Mouse (Mus musculus): ENCODE data around the gene Emilin1. TPM values are rescaled to one million over a fixed set of nuclear protein-coding genes. Genes with fewer than 3 reads are reported as not detected.

Emilin1 gene
- polyA plus RNA-seq, 1 experiment from 2014 or later = 59.7 TPM

- ATAC-seq (ENCODE audit: insufficient read depth, low FRiP score, low TSS enrichment) (no peak), DNase-seq (ENCODE audit: low spot score) (no peak)
- 89% methylated on average over 6 of the region's 6 CpGs for WGBS
- Histone ChIP-seq H3K27ac (ENCODE audit: low read depth, low read length) (no peak overlapping the region), H3K9ac (ENCODE audit: low read length) (no peak overlapping the region), H3K4me3 (ENCODE audit: low read depth, low read length) (no peak overlapping the region), H3K27me3 (ENCODE audit: control insufficient read depth, insufficient read depth, low read length) (no peaks in the 10 kb centered on the region), H3K4me1 (ENCODE audit: control insufficient read depth, insufficient read depth, low read length) (no peaks in the 10 kb centered on the region), H3K9me3 (ENCODE audit: control insufficient read depth, low read length) (no peaks in the 10 kb centered on the region), H3K36me3 (ENCODE audit: control insufficient read depth, insufficient read depth, low read length) (no peaks in the 10 kb centered on the region), H3K4me2 (ENCODE audit: low read depth) (no peak overlapping the region)
Measured at GRCm38 (mm10) chr5:30944344-30944743, 31.1 kb downstream of the Emilin1 start.

- no peaks in the 10 kb centered on the region for H3K4me1 ChIP-seq (ENCODE audit: control insufficient read depth, insufficient read depth, low read length)
- H3K9ac ChIP-seq (ENCODE audit: low read length) = peak within 1 kb of the TSS; percentile 75
- ATAC-seq (ENCODE audit: insufficient read depth, low FRiP score, low TSS enrichment) = 0 out of 2 replicates have a peak, but pooled peaks have one; percentile 36
- H3K27ac ChIP-seq (ENCODE audit: low read depth, low read length) = no peak within 1 kb of the TSS
- H3K36me3 ChIP-seq (ENCODE audit: control insufficient read depth, insufficient read depth, low read length) = no peaks in the 10 kb centered on the region
- 5% methylated on average over 44 of the region's 44 CpGs for WGBS
- no peaks in the 10 kb centered on the region for H3K9me3 ChIP-seq (ENCODE audit: control insufficient read depth, low read length)
- H3K27me3 ChIP-seq (ENCODE audit: control insufficient read depth, insufficient read depth, low read length) = no peaks in the 10 kb centered on the region
- peak within 1 kb of the TSS; percentile 87 for H3K4me2 ChIP-seq (ENCODE audit: low read depth)
- H3K4me3 ChIP-seq (ENCODE audit: low read depth, low read length) = peak within 1 kb of the TSS; percentile 45
- DNase-seq (ENCODE audit: low spot score) = peak; percentile 68
Measured at GRCm38 (mm10) chr5:30944956-30945781, 32.0 kb downstream of the Emilin1 start, which contains the start of gene Cgref1. TSS of gene Cgref1 (minus strand) at chr5:30945591.

- Histone ChIP-seq H3K27me3 (ENCODE audit: control insufficient read depth, insufficient read depth, low read length) (no peaks in the 10 kb centered on the region), H3K9me3 (ENCODE audit: control insufficient read depth, low read length) (no peaks in the 10 kb centered on the region), H3K4me2 (ENCODE audit: low read depth) (no peak overlapping the region), H3K4me1 (ENCODE audit: control insufficient read depth, insufficient read depth, low read length) (peaks cover 3% of the 10 kb centered on the region), H3K4me3 (ENCODE audit: low read depth, low read length) (no peak overlapping the region), H3K9ac (ENCODE audit: low read length) (no peak overlapping the region), H3K36me3 (ENCODE audit: control insufficient read depth, insufficient read depth, low read length) (peaks cover 2% of the 10 kb centered on the region; the same call in 1 of the 2 replicates), H3K27ac (ENCODE audit: low read depth, low read length) (no peak overlapping the region)
- 80% methylated on average over 5 of the region's 5 CpGs for WGBS
- DNase-seq (ENCODE audit: low spot score) (no peak), ATAC-seq (ENCODE audit: insufficient read depth, low FRiP score, low TSS enrichment) (no peak)
Measured at GRCm38 (mm10) chr5:30948620-30949019, 35.4 kb downstream of the Emilin1 start.

GRCm38 (mm10) chr5:30949654-30950326 is 36.6 kb downstream of the Emilin1 start:
- Histone ChIP-seq H3K4me1 (ENCODE audit: control insufficient read depth, insufficient read depth, low read length) (peaks cover 3% of the 10 kb centered on the region), H3K4me2 (ENCODE audit: low read depth) (peak overlapping the region; percentile 68), H3K36me3 (ENCODE audit: control insufficient read depth, insufficient read depth, low read length) (peaks cover 5% of the 10 kb centered on the region), H3K27ac (ENCODE audit: low read depth, low read length) (peak overlapping the region; percentile 27; the same call in 1 of the 2 replicates), H3K27me3 (ENCODE audit: control insufficient read depth, insufficient read depth, low read length) (no peaks in the 10 kb centered on the region), H3K4me3 (ENCODE audit: low read depth, low read length) (peak overlapping the region; percentile 54), H3K9me3 (ENCODE audit: control insufficient read depth, low read length) (no peaks in the 10 kb centered on the region), H3K9ac (ENCODE audit: low read length) (peak overlapping the region; percentile 65)
- ATAC-seq (ENCODE audit: insufficient read depth, low FRiP score, low TSS enrichment) = peak; percentile 88
- under 1% methylated on average over 31 of the region's 31 CpGs for WGBS
- DNase-seq (ENCODE audit: low spot score) = peak; percentile 94

- peak overlapping the region; percentile 54 for H3K4me3 ChIP-seq (ENCODE audit: low read depth, low read length)
- no peak overlapping the region for H3K27ac ChIP-seq (ENCODE audit: low read depth, low read length)
- 72% methylated on average over 4 of the region's 4 CpGs for WGBS
- H3K9me3 ChIP-seq (ENCODE audit: control insufficient read depth, low read length) = no peaks in the 10 kb centered on the region
- no peak for DNase-seq (ENCODE audit: low spot score)
- H3K4me1 ChIP-seq (ENCODE audit: control insufficient read depth, insufficient read depth, low read length) = peaks cover 3% of the 10 kb centered on the region
- H3K9ac ChIP-seq (ENCODE audit: low read length) = no peak overlapping the region
- ATAC-seq (ENCODE audit: insufficient read depth, low FRiP score, low TSS enrichment) = no peak
- H3K36me3 ChIP-seq (ENCODE audit: control insufficient read depth, insufficient read depth, low read length) = peaks cover 11% of the 10 kb centered on the region
- peak overlapping the region; percentile 68 for H3K4me2 ChIP-seq (ENCODE audit: low read depth)
- no peaks in the 10 kb centered on the region for H3K27me3 ChIP-seq (ENCODE audit: control insufficient read depth, insufficient read depth, low read length)
Measured at GRCm38 (mm10) chr5:30950451-30950850, 37.2 kb downstream of the Emilin1 start.

GRCm38 (mm10) chr5:30950922-30951321 is 37.7 kb downstream of the Emilin1 start:
- WGBS = 87% methylated on average over 2 of the region's 2 CpGs

GRCm38 (mm10) chr5:30951706-30952105 is 38.5 kb downstream of the Emilin1 start:
- DNase-seq (ENCODE audit: low spot score) = no peak
- Histone ChIP-seq H3K4me2 (ENCODE audit: low read depth) (no peak overlapping the region), H3K27me3 (ENCODE audit: control insufficient read depth, insufficient read depth, low read length) (no peaks in the 10 kb centered on the region), H3K9ac (ENCODE audit: low read length) (no peak overlapping the region), H3K36me3 (ENCODE audit: control insufficient read depth, insufficient read depth, low read length) (peaks cover 14% of the 10 kb centered on the region), H3K4me3 (ENCODE audit: low read depth, low read length) (no peak overlapping the region), H3K27ac (ENCODE audit: low read depth, low read length) (no peak overlapping the region), H3K9me3 (ENCODE audit: control insufficient read depth, low read length) (no peaks in the 10 kb centered on the region), H3K4me1 (ENCODE audit: control insufficient read depth, insufficient read depth, low read length) (peaks cover 3% of the 10 kb centered on the region)
- no peak for ATAC-seq (ENCODE audit: insufficient read depth, low FRiP score, low TSS enrichment)
- 92% methylated on average over 6 of the region's 6 CpGs for WGBS

More at GRCm38 (mm10) chr5:30950922-30951321, 37.7 kb downstream of the Emilin1 start:
- DNase-seq (ENCODE audit: low spot score) (no peak), ATAC-seq (ENCODE audit: insufficient read depth, low FRiP score, low TSS enrichment) (no peak)
- peaks cover 13% of the 10 kb centered on the region for H3K36me3 ChIP-seq (ENCODE audit: control insufficient read depth, insufficient read depth, low read length)
- H3K9ac ChIP-seq (ENCODE audit: low read length) = no peak overlapping the region
- no peaks in the 10 kb centered on the region for H3K27me3 ChIP-seq (ENCODE audit: control insufficient read depth, insufficient read depth, low read length)
- no peak overlapping the region for H3K4me3 ChIP-seq (ENCODE audit: low read depth, low read length)
- peaks cover 3% of the 10 kb centered on the region for H3K4me1 ChIP-seq (ENCODE audit: control insufficient read depth, insufficient read depth, low read length)
- H3K27ac ChIP-seq (ENCODE audit: low read depth, low read length) = no peak overlapping the region
- no peaks in the 10 kb centered on the region for H3K9me3 ChIP-seq (ENCODE audit: control insufficient read depth, low read length)
- H3K4me2 ChIP-seq (ENCODE audit: low read depth) = no peak overlapping the region

GRCm38 (mm10) chr5:30952551-30952950 is 39.3 kb downstream of the Emilin1 start:
- no peak for DNase-seq (ENCODE audit: low spot score)
- H3K36me3 ChIP-seq (ENCODE audit: control insufficient read depth, insufficient read depth, low read length) = peaks cover 15% of the 10 kb centered on the region
- no peak overlapping the region for H3K4me2 ChIP-seq (ENCODE audit: low read depth)
- H3K4me3 ChIP-seq (ENCODE audit: low read depth, low read length) = no peak overlapping the region
- WGBS = 86% methylated on average over 5 of the region's 5 CpGs
- no peaks in the 10 kb centered on the region for H3K9me3 ChIP-seq (ENCODE audit: control insufficient read depth, low read length)
- H3K27me3 ChIP-seq (ENCODE audit: control insufficient read depth, insufficient read depth, low read length) = no peaks in the 10 kb centered on the region
- H3K4me1 ChIP-seq (ENCODE audit: control insufficient read depth, insufficient read depth, low read length) = peaks cover 3% of the 10 kb centered on the region
- H3K9ac ChIP-seq (ENCODE audit: low read length) = no peak overlapping the region
- no peak overlapping the region for H3K27ac ChIP-seq (ENCODE audit: low read depth, low read length)
- no peak for ATAC-seq (ENCODE audit: insufficient read depth, low FRiP score, low TSS enrichment)
